ENCODE assay signal across 27 mouse cellular contexts in the genomic region with DNA sequence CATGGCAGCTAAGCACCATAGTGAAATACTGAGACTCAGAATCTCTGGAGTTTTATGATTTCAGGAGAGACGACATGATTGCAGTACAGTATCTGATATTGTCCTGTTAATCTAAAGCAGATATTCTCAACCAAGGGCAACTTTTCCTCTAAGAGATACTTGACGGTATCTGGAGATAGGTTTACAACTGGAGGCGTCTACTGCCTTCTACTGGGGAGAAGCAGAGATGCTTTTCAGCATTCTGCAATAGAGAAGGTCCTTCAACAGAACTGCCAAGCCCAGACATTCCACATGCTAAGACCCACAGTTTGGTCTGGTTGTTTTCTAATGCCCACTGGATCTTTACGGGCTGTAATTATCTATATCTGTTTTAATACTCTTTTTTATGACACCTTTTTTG.
DNase-seq lines count a peak whose midpoint lies in the region; ATAC-seq and TF ChIP-seq lines count a peak whose summit lies in the region.
"Had no signal": no experiment of that assay in that cellular context is flagged by ENCODE, and none has a peak within 500 bp of the region (broad histone marks: within the 10 kb centered on the region; RNA-seq: fewer than 3 reads in every experiment).

No protein-coding gene starts in this region.

- TF ChIP-seq EP300 in heart, postnatal 0 days (IDR thresholded peaks at IDR 0.05; ENCODE audit: low read depth), result no peak
- TF ChIP-seq EP300 in lung, postnatal 0 days (IDR thresholded peaks at IDR 0.05), result no peak

- peak overlapping the region; percentile 58; the same call in 1 of the 2 replicates for H3K27ac ChIP-seq in heart, embryonic 12.5 days (ENCODE audit: poor library complexity, severe bottlenecking)
- H3K27ac ChIP-seq in heart, embryonic 10.5 days, result no peak overlapping the region
- H3K27ac ChIP-seq in heart, postnatal 0 days (ENCODE audit: low read depth), result peak overlapping the region; percentile 87
- H3K27ac ChIP-seq in lung, postnatal 0 days (ENCODE audit: low read length), result peak overlapping the region; percentile 62
- H3K27ac ChIP-seq: embryonic facial prominence, embryonic 13.5 days; liver, embryonic 12.5 days; midbrain, embryonic 10.5 days; midbrain, embryonic 15.5 days had no signal

- no peak for DNase-seq in heart, embryonic 10.5 days (ENCODE audit: low spot score)
- DNase-seq in heart, postnatal 0 days (ENCODE audit: low spot score), result no peak
- no peak for DNase-seq in heart, postnatal 10 days
- no peak for DNase-seq in lung, postnatal 0 days (ENCODE audit: low spot score)
- no peak for DNase-seq in lung, postnatal 10 days
- DNase-seq: adrenal gland, adult 2 months; B cell, adult 2 months; cerebellum, adult 18-20 months; cerebellum, postnatal 10 days; kidney, adult 9 months; kidney, postnatal 10 days; layer of hippocampus, postnatal 36 days; left cerebral cortex, postnatal 4 days; liver, postnatal 0 days; right cerebral cortex, adult 18-20 months; spleen, adult 18-20 months; thymus, postnatal 14 days had no signal

- H3K9ac ChIP-seq in heart, embryonic 12.5 days, result no peak overlapping the region
- no peak overlapping the region for H3K9ac ChIP-seq in heart, postnatal 0 days (replicated peaks; ENCODE audit: low read depth, low read length)
- H3K9ac ChIP-seq in lung, postnatal 0 days (replicated peaks; ENCODE audit: low read depth), result no peak overlapping the region
- H3K9ac ChIP-seq: embryonic facial prominence, embryonic 13.5 days; liver, embryonic 12.5 days; liver, postnatal 0 days; midbrain, embryonic 15.5 days had no signal

- no peaks in the 10 kb centered on the region for H3K27me3 ChIP-seq in heart, embryonic 12.5 days (replicated peaks)
- no peaks in the 10 kb centered on the region for H3K27me3 ChIP-seq in heart, embryonic 10.5 days (ENCODE audit: insufficient read depth, poor library complexity, severe bottlenecking)
- no peaks in the 10 kb centered on the region for H3K27me3 ChIP-seq in heart, postnatal 0 days (ENCODE audit: control insufficient read depth, insufficient read depth, low read length)
- H3K27me3 ChIP-seq in lung, postnatal 0 days (replicated peaks; ENCODE audit: insufficient read depth, low read length), result no peaks in the 10 kb centered on the region
- H3K27me3 ChIP-seq: embryonic facial prominence, embryonic 13.5 days; liver, embryonic 12.5 days; midbrain, embryonic 15.5 days had no signal

- H3K4me1 ChIP-seq in heart, embryonic 12.5 days (replicated peaks), result peaks cover 28% of the 10 kb centered on the region
- peaks cover 23% of the 10 kb centered on the region for H3K4me1 ChIP-seq in heart, embryonic 10.5 days
- H3K4me1 ChIP-seq in heart, postnatal 0 days (ENCODE audit: control insufficient read depth, insufficient read depth), result peaks cover 30% of the 10 kb centered on the region
- no peaks in the 10 kb centered on the region for H3K4me1 ChIP-seq in lung, postnatal 0 days (ENCODE audit: insufficient read depth, low read depth, low read length)
- H3K4me1 ChIP-seq: liver, embryonic 12.5 days; midbrain, embryonic 10.5 days; midbrain, embryonic 15.5 days had no signal

- no peaks in the 10 kb centered on the region for H3K36me3 ChIP-seq in heart, embryonic 12.5 days
- no peaks in the 10 kb centered on the region for H3K36me3 ChIP-seq in heart, embryonic 10.5 days
- no peaks in the 10 kb centered on the region for H3K36me3 ChIP-seq in heart, postnatal 0 days (replicated peaks; ENCODE audit: control insufficient read depth, insufficient read depth, low read length)
- no peaks in the 10 kb centered on the region for H3K36me3 ChIP-seq in lung, postnatal 0 days (ENCODE audit: insufficient read depth, low read length)
- H3K36me3 ChIP-seq: embryonic facial prominence, embryonic 13.5 days; liver, embryonic 12.5 days; midbrain, embryonic 10.5 days; midbrain, embryonic 15.5 days had no signal

- 80% methylated on average over 4 of the region's 4 CpGs for WGBS in heart, embryonic 12.5 days
- WGBS in heart, embryonic 10.5 days, result 83% methylated on average over 4 of the region's 4 CpGs
- 37% methylated on average over 4 of the region's 4 CpGs for WGBS in heart, postnatal 0 days
- 68% methylated on average over 4 of the region's 4 CpGs for WGBS in lung, postnatal 0 days

- intact Hi-C loops in heart, postnatal 10 days (cut with DNase I), result no loop called here

- TF ChIP-seq CTCF in heart, postnatal 0 days (IDR thresholded peaks at IDR 0.05; ENCODE audit: low read depth), result 0 out of 2 replicates have a peak, but pooled peaks have one; percentile 18
- peak; percentile 51 for TF ChIP-seq CTCF in lung, postnatal 0 days (IDR thresholded peaks at IDR 0.05)

- H3K4me2 ChIP-seq in heart, embryonic 12.5 days, result no peak overlapping the region
- no peak overlapping the region for H3K4me2 ChIP-seq in heart, postnatal 0 days (ENCODE audit: low read depth, low read length)
- no peak overlapping the region for H3K4me2 ChIP-seq in lung, postnatal 0 days (replicated peaks; ENCODE audit: low read depth, low read length)
- H3K4me2 ChIP-seq: embryonic facial prominence, embryonic 13.5 days; liver, embryonic 12.5 days; midbrain, embryonic 15.5 days had no signal

- ATAC-seq in heart, embryonic 12.5 days (ENCODE audit: insufficient number of reproducible peaks, low FRiP score), result no peak
- no peak for ATAC-seq in heart, postnatal 0 days (ENCODE audit: insufficient read depth, low read depth)
- ATAC-seq in lung, postnatal 0 days, result peak; percentile 59
- ATAC-seq in megakaryocyte progenitor cell, adult 5-6 weeks (replicated peaks; ENCODE audit: poor library complexity), result no peak
- ATAC-seq: activated CD4-positive, CD25-positive, alpha-beta regulatory T cell, adult 4 months; forebrain, embryonic 16.5 days; hindbrain, embryonic 16.5 days; liver, embryonic 12.5 days; liver, postnatal 0 days; midbrain, embryonic 15.5 days had no signal

- H3K4me3 ChIP-seq in heart, embryonic 12.5 days, result no peak overlapping the region
- H3K4me3 ChIP-seq in heart, embryonic 10.5 days, result no peak overlapping the region
- H3K4me3 ChIP-seq in heart, postnatal 0 days (ENCODE audit: low read depth, low read length), result no peak overlapping the region
- H3K4me3 ChIP-seq in lung, postnatal 0 days (ENCODE audit: low read depth, low read length), result no peak overlapping the region
- H3K4me3 ChIP-seq: embryonic facial prominence, embryonic 13.5 days; erythroblast, embryonic 14.5 days; liver, embryonic 12.5 days; midbrain, embryonic 10.5 days; midbrain, embryonic 15.5 days had no signal

- H3K9me3 ChIP-seq in heart, embryonic 12.5 days (replicated peaks), result no peaks in the 10 kb centered on the region
- no peaks in the 10 kb centered on the region for H3K9me3 ChIP-seq in heart, embryonic 10.5 days
- H3K9me3 ChIP-seq in heart, postnatal 0 days (replicated peaks; ENCODE audit: control insufficient read depth, low read length), result no peaks in the 10 kb centered on the region
- no peaks in the 10 kb centered on the region for H3K9me3 ChIP-seq in lung, postnatal 0 days (ENCODE audit: low read length)
- H3K9me3 ChIP-seq: embryonic facial prominence, embryonic 13.5 days; liver, embryonic 12.5 days; midbrain, embryonic 10.5 days; midbrain, embryonic 15.5 days had no signal
